Mouse (Mus musculus) cerebellum, adult 2 months (tissue): ENCODE measurements around the gene Klhdc4.

Experiments
- CTCF ChIP-seq: fragments of 200-500 bp; IDR thresholded peaks from 2 replicates; pipeline ENCODE4 v1.5.1; 2011; ENCODE audit warnings: low read depth, mild to moderate bottlenecking, control low read depth, low read length, moderate library complexity, borderline replicate concordance; ENCODE audit not compliant: insufficient read depth
- POLR2A ChIP-seq: fragments of 200-500 bp; IDR thresholded peaks from 2 replicates; pipeline ENCODE4 v1.6.1; 2011; ENCODE audit warnings: low read length, control low read depth, borderline replicate concordance; ENCODE audit not compliant: insufficient read depth

GRCm38 (mm10) chr8:121795461-121795860 lies 33.9 kb downstream of the Klhdc4 start:
- TF ChIP-seq CTCF (no peak), POLR2A (no peak)
